Mouse (Mus musculus): ENCODE data around the gene Scaf8.

Gene Scaf8

DNA sequence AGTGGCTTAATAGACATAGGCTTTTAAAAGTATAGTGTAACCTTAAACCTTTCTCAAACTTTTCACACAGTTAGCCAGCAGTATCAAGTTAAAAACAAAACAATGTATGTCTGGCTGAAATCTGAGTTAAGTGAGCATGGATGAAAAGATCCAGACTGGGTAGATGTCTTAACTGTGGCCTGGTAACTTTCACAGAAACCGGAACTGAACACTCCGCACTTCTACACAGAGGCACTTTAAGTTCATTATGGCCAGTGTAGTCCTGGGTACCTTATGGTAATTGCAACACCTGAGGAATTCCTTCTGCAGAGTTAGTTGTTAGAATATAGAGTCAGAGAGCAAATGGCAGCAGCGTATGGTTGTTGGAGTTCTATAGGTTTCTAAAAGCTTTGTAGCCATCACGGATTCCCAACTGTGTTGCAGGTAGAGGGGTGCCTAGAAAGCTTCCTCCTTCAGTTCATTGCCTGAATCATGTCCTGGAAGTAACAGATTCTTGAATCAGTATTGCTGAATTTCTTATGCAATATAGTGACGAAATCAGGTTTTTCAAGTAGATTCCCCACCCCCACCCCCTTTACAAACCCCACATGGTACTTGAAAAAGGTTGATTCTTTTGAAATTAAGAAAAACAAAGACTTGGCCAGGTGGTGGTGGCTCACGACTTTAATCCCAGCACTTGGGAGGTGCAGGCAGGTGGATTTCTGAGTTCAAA, 92.9 kb downstream of the Scaf8 start:
- in situ Hi-C loops (cut with MseI, MboI) = no loop called here

GRCm38 (mm10) chr17:3208471-3208870, 93.7 kb downstream of the Scaf8 start:
- in situ Hi-C loops (cut with MseI, MboI) = no loop called here

- in situ Hi-C loops (cut with MseI, MboI) = no loop called here
These were observed 94.8 kb downstream of the Scaf8 start for GRCm38 (mm10) chr17:3209581-3209980.

DNA sequence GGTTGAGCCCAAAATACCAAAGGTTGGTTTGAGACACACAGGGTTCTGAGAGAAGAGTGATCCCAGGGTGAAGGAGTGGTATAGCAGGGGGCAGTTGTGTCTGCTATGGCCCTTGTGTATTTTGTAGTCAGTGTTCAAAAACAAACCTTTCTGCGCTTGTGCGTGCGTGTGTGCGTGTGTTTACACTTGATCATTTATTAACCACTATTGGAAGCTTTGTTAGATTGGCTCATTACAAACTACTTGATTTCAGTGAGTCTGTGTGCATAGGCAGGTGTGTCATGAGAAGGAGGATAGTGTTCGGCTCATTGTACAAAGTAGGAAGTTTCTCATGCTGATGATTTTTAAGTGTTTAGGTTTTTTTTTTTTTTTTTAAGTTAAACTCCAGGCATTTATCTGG, 95.4 kb downstream of the Scaf8 start:
- in situ Hi-C loops (cut with MseI, MboI) = no loop called here

DNA sequence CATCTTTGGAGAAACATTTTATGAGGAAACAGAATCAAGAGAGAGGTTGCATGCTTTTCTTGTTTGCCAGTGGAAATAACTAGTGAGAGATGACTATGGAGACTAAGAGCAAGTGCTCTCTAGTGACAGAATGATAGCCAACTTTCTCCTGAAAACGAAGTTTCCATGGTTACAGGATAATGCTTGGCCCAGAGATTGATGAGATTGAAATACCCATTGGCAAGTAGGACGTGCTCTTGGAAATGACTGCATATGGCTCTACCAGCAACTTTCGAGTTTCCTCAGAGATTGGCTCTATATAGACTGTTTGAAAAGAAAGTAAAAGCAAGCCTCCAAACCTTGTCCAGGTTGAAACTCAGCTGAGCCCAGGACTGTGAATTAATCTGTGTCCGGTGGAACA, 97.3 kb downstream of the Scaf8 start:
- in situ Hi-C loops (cut with MseI, MboI) = no loop called here

GRCm38 (mm10) chr17:3212886-3213285, 98.1 kb downstream of the Scaf8 start:
- in situ Hi-C loops (cut with MseI, MboI) = no loop called here

DNA sequence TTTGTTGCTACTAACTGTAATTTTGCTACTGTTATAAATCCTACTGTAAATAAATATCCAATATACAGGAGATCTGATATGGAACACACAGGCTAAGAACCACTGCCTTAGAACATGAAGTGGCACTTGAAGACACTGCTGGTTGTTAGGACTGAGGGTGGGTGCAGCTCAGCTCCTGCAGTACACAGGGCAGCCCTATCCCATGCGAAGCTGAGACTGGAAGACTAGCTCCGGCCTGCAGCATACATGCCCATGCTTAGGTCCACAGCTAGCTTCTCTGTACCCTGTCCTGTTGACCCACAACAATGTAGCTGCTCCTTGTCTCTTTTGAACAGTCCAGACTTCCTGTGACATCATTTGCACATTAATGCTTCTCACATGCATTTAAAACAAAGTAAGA, 100.1 kb downstream of the Scaf8 start:
- in situ Hi-C loops (cut with MseI, MboI) = no loop called here

DNA sequence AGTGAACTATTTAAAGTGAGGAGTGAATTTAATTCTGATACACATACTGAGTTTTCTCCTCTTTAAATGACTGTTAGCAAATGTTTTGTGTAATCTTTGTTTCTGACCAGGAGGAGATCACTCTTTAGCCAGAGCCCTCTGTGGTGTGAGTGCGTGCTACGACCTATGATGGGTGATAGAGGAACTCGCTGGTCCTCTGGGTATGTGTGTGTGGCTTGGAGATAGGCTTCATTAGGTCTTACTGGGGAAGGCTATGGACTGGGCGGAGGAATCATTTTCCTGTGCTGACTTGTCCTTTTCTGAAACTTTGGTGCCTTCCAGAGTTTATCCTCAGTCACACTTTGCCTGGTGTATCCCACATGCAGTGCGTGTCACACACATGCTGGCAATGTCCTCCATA, 102.3 kb downstream of the Scaf8 start:
- in situ Hi-C loops (cut with MseI, MboI) = no loop called here

- in situ Hi-C loops (cut with MseI, MboI) = no loop called here
These were observed 103.6 kb downstream of the Scaf8 start for GRCm38 (mm10) chr17:3218364-3218763.

DNA sequence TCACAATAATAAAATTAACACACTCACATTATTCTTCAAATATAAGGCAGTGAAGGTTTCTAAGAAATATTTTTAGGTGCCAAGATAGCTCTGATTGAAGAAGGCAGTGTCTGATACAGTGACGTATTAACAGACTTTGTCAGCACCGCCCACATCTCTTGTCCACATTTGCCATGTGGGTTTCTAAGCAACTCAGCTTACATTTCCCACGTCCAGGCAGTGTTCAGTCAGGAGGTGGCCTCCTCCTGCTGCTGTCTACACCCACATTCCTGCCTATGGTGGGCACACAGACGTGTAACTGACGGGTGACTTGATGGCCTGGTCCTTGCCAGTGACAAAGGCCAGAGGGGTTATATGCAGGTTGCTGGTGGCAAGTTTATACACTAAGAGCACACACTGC, 104.1 kb downstream of the Scaf8 start:
- in situ Hi-C loops (cut with MseI, MboI) = no loop called here

DNA sequence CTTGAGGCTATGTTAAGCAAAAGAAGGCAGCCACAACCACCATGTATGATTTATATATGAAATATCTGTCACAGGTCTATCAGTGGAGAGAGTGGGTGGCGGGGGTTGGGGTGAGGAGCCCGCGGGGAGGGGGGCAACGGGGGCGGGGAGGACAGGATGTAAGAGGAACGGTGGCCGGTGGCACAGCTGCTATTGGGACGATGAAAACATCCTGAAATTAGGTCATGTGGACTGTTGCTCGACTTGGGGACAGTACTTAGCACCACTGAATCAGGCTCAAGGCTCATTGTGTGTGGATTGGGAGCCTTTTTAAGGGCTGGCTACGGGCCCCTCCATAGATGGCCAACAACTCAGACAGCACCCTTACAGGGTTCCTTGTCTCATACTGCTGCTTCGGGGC, 105.4 kb downstream of the Scaf8 start:
- in situ Hi-C loops (cut with MseI, MboI) = no loop called here

DNA sequence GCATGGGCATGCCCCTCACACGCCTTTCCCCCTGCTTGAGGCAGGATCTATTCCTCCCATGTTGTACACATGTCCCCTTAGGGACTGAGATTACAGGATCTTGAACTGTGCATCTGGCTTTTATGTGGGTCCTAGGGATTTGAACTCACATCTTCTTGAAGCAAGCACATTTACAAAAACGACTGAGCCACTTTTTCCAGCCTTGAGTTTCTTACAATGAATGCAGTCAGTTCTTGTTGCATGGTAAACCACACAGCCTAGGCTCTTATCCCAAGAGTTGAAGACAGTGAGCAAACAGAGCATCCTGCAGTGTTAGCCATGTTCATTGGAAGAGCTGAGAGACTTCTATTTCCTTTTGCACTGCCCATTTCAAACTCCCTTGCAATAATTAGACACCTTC, 108.3 kb downstream of the Scaf8 start:
- in situ Hi-C loops (cut with MseI, MboI) = no loop called here

- in situ Hi-C loops (cut with MseI, MboI) = no loop called here
These were observed 108.9 kb downstream of the Scaf8 start for GRCm38 (mm10) chr17:3223721-3224120.

DNA sequence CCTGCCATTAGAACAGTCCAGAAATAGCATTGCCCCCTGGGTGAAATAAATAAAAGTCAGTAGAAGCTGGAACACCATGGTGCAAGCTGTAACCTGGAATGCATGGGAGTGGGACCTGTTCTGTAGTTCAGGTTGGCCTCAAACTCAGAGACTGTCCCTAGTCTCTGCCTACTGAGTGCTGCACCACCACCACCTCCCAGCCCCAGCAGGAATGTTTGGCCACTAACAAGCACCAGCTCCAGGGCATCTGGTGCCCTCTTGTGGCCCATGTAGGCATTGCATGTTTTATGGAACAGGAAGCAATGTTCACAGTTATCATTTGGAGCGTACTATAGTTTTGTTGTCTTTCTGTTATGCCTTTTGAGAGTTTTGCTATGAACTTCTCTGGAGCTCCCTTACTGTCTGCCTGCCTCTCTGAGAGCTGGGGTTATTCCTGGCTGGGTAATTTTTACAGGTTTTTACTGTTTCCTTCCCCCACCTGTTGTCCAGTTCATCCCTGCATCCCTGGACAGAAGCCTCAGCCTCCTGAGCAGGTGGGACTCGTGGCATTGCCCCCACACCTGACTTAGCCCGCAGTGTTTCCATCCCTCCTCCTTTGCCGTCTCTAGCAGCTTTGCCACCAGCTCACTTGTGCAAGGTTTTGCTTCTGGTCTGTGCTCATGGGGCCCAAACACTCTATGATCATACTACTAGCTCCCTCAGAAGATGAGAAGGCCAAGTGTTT, 109.8 kb downstream of the Scaf8 start:
- in situ Hi-C loops (cut with MseI, MboI) = no loop called here

GRCm38 (mm10) chr17:3230231-3231000, 115.6 kb downstream of the Scaf8 start:
- in situ Hi-C loops (cut with MseI, MboI) = no loop called here

GRCm38 (mm10) chr17:3232626-3233025, 117.9 kb downstream of the Scaf8 start:
- in situ Hi-C loops (cut with MseI, MboI) = no loop called here

DNA sequence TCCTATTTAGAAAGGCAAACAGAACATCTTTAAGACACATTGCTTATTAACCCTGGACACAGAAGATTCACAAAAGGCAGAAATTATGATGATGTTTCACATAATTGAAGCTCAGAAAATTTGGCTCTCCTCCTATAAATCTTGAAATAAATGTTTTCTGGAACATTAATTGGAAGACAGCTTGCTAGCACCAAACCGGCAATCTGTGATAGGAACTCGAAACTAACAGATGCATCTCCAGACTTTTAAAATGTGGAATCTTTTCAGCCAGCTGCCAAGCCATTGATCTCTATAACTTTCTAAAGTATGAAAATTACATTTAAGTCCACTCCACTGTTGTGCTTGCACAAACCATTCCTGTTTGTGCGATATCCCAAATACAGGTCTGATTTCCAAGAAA, 128.9 kb downstream of the Scaf8 start:
- in situ Hi-C loops (cut with MseI, MboI) = no loop called here

DNA sequence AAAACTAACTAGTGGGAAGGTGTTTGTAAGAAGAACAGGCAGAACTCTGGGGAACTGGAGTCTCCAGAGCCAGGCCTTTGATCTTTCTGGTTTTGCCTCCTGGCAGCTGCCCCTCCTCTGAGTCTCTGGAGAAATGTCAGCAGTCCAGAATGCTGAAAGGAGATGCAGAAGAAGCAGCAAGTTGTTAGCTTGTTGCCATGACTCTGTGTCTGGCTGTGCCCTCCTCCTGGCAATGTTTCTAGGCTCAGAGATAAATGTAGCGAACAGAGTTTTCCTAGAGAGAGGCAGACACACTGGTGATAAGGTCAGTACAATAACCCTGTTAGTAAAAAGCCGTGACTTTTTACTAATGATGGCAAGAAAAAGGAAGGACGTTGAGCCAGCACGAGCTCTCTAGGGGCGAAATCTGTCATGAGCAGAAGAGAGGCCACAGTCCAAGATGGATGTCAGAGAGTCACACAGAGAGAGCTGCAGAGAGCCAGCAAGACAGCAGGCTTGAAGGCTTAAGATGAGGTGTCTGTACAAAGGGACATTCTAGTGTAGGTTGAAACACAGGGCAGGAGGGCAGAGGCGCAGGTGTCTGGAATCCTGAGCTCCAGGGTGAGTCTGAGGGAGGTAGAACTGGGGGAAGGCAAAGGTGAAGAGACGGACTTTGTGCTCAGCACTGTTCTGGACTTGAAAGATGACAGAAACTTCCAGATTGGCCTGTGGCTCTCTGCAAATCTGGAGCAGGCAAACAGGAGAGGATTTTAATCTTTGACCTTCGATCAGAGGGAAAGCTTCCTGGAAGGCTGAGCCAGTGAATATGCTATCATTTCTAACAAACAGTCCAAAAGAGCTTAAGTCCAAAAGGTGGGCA, 130.3 kb downstream of the Scaf8 start:
- in situ Hi-C loops (cut with MseI, MboI) = no loop called here

- in situ Hi-C loops (cut with MseI, MboI) = no loop called here
These were observed 132.0 kb downstream of the Scaf8 start for GRCm38 (mm10) chr17:3246665-3247370.
